27 mouse cellular contexts compared by ENCODE assay signal in the genomic region with DNA sequence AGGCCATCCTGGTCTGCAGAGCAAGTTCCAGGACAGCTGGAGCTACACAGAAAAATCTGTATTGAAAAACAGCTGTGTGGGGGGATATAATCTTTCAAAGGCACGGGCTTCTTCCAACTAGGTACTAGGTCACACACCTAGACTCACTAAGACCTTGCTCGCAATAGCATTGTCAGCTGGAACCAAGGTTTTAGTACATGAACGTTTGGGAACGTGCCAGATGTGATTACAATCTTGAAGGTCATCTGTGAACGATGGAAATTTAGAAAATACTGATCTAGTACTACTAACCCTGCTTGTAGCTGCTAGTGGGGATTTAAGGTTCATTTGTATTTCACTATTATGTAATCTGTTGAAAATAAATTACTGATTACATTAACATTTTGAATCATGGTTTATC. TPM values are rescaled to one million over a fixed set of nuclear protein-coding genes. Genes with fewer than 3 reads are reported as not detected.
DNase-seq lines count a peak whose midpoint lies in the region; TF ChIP-seq lines count a peak whose summit lies in the region.
"Had no signal": no experiment of that assay in that cellular context is flagged by ENCODE, and none has a peak within 500 bp of the region (broad histone marks: within the 10 kb centered on the region; RNA-seq: fewer than 3 reads in every experiment).

No protein-coding gene starts in this region.

- no peak for DNase-seq in gastrocnemius, adult 2 months
- DNase-seq in gastrocnemius, adult 18-20 months (ENCODE audit: low spot score) = no peak
- peak; percentile 55 for DNase-seq in kidney, adult 9 months
- DNase-seq in kidney, adult 18-20 months = no peak
- DNase-seq in retina, adult 2 months (ENCODE audit: low read depth, low spot score) = peak; percentile 30
- no peak for DNase-seq in retina, embryonic 14.5 days (ENCODE audit: low spot score)
- DNase-seq in thymus, postnatal 10 days (ENCODE audit: low spot score in 2 of 2) = no peak
- DNase-seq in adipocyte (ENCODE audit: low spot score) = no peak
- DNase-seq: cerebellum, adult 8-10 months; cerebellum, postnatal 25 days; heart, postnatal 36 days; layer of hippocampus, postnatal 36 days; left cerebral cortex, postnatal 4 days; lung, adult 2 months; lung, postnatal 10 days; right cerebral cortex, postnatal 25 days; thymus, postnatal 14 days had no signal

- TF ChIP-seq CTCF in gastrocnemius, adult 2 months (IDR thresholded peaks at IDR 0.05) = no peak

- no peak overlapping the region for H3K4me3 ChIP-seq in gastrocnemius, adult 2 months
- H3K4me3 ChIP-seq: embryonic facial prominence, embryonic 10.5 days; embryonic facial prominence, embryonic 15.5 days; forebrain, embryonic 15.5 days; hindbrain, embryonic 12.5 days; intestine, embryonic 15.5 days; midbrain, embryonic 13.5 days; stomach, embryonic 15.5 days had no signal

- H3K27ac ChIP-seq in gastrocnemius, adult 2 months = peak overlapping the region; percentile 20; the same call in 1 of the 2 replicates
- H3K27ac ChIP-seq: embryonic facial prominence, embryonic 10.5 days; embryonic facial prominence, embryonic 15.5 days; forebrain, embryonic 15.5 days; hindbrain, embryonic 12.5 days; hindbrain, postnatal 0 days; intestine, embryonic 15.5 days; liver, embryonic 14.5 days; macrophage; midbrain, embryonic 13.5 days; stomach, embryonic 15.5 days had no signal

- intact Hi-C loops in gastrocnemius, adult 2 months (cut with DNase I) = no loop called here

RNA-seq across cellular contexts. Expression of a gene that starts 11.1 kb away (rescaled TPM):
- 1 to 10 TPM; 5.7 to 6.9 TPM for total RNA-seq in gastrocnemius, adult 2 months (2021)
- total RNA-seq in gastrocnemius, adult 18-20 months (2021) = 1 to 10 TPM; 3.3 to 3.7 TPM

RNA-seq across cellular contexts. Expression of a gene that starts 54.6 kb away (rescaled TPM):
- 100 to 1,000 TPM; 178 to 187 TPM for total RNA-seq in gastrocnemius, adult 2 months (2021)
- 100 to 1,000 TPM; 164 to 165 TPM for total RNA-seq in gastrocnemius, adult 18-20 months (2021)

Comparison
In these comparisons a context has a peak if more than half of its experiments do, and no peak if none do; other contexts are left out.
1. DNase-seq: peak in kidney, adult 9 months (single experiment) and retina, adult 2 months (single experiment); none in gastrocnemius, adult 2 months (single experiment), gastrocnemius, adult 18-20 months (single experiment), kidney, adult 18-20 months (single experiment), retina, embryonic 14.5 days (single experiment), thymus, postnatal 10 days (0 of 2) and adipocyte (single experiment).